Mouse (Mus musculus): Measurements from ENCODE around the gene Trub1. TPM values are rescaled to one million over a fixed set of nuclear protein-coding genes. Genes with fewer than 3 reads are reported as not detected.

The Trub1 gene
- polyA plus RNA-seq (2014; fragmentation: Nextera tagmentation; extraction: Ambion mirVana) = 25.9 and 31.0 TPM in 2 replicates

GRCm38 (mm10) chr19:57452492-57453217 lies at the start of gene Trub1:
Trub1 (plus strand) TSS chr19:57452912.
- Histone ChIP-seq H3K27ac (ENCODE audit: low read length) (peak within 1 kb of the TSS; percentile 35; the same call in 1 of the 2 replicates), H3K36me3 (ENCODE audit: control insufficient read depth, insufficient read depth, low read length) (no peaks in the 10 kb centered on the region), H3K9ac (replicated peaks; ENCODE audit: low read depth, low read length) (peak within 1 kb of the TSS; percentile 63), H3K9me3 (ENCODE audit: control insufficient read depth, low read depth, low read length) (no peaks in the 10 kb centered on the region), H3K4me3 (ENCODE audit: low read depth, low read length) (peak within 1 kb of the TSS; percentile 63), H3K4me1 (ENCODE audit: control insufficient read depth, insufficient read depth, low read length) (peaks cover 9% of the 10 kb centered on the region), H3K4me2 (replicated peaks; ENCODE audit: low read depth, low read length) (peak within 1 kb of the TSS; percentile 72), H3K27me3 (ENCODE audit: control insufficient read depth, insufficient read depth, low read length) (no peaks in the 10 kb centered on the region)
- WGBS = 5% methylated on average over 26 of the region's 26 CpGs
- peak; percentile 93 for ATAC-seq (ENCODE audit: insufficient number of reproducible peaks, insufficient read depth, low FRiP score, low read depth)

- H3K9me3 ChIP-seq (ENCODE audit: control insufficient read depth, low read depth, low read length) = no peaks in the 10 kb centered on the region
- H3K4me2 ChIP-seq (replicated peaks; ENCODE audit: low read depth, low read length) = peak overlapping the region; percentile 22; the same call in 1 of the 2 replicates
- no peaks in the 10 kb centered on the region for H3K27me3 ChIP-seq (ENCODE audit: control insufficient read depth, insufficient read depth, low read length)
- peaks cover 4% of the 10 kb centered on the region; the same call in 1 of the 2 replicates for H3K4me1 ChIP-seq (ENCODE audit: control insufficient read depth, insufficient read depth, low read length)
- H3K27ac ChIP-seq (ENCODE audit: low read length) = no peak overlapping the region
- H3K36me3 ChIP-seq (ENCODE audit: control insufficient read depth, insufficient read depth, low read length) = no peaks in the 10 kb centered on the region
- H3K9ac ChIP-seq (replicated peaks; ENCODE audit: low read depth, low read length) = no peak overlapping the region
- 13% methylated on average over 24 of the region's 24 CpGs for WGBS
- 0 out of 2 replicates have a peak, but pooled peaks have one; percentile 42 for ATAC-seq (ENCODE audit: insufficient number of reproducible peaks, insufficient read depth, low FRiP score, low read depth)
- H3K4me3 ChIP-seq (ENCODE audit: low read depth, low read length) = no peak overlapping the region
Observed at GRCm38 (mm10) chr19:57403700-57404501, 48.8 kb upstream of the Trub1 start.

- Histone ChIP-seq H3K4me1 (ENCODE audit: control insufficient read depth, insufficient read depth, low read length) (peaks cover 4% of the 10 kb centered on the region; the same call in 1 of the 2 replicates), H3K27ac (ENCODE audit: low read length) (no peak overlapping the region), H3K9ac (replicated peaks; ENCODE audit: low read depth, low read length) (no peak overlapping the region), H3K4me3 (ENCODE audit: low read depth, low read length) (no peak overlapping the region), H3K36me3 (ENCODE audit: control insufficient read depth, insufficient read depth, low read length) (no peaks in the 10 kb centered on the region), H3K4me2 (replicated peaks; ENCODE audit: low read depth, low read length) (peak overlapping the region; percentile 22; the same call in 1 of the 2 replicates), H3K27me3 (ENCODE audit: control insufficient read depth, insufficient read depth, low read length) (no peaks in the 10 kb centered on the region), H3K9me3 (ENCODE audit: control insufficient read depth, low read depth, low read length) (no peaks in the 10 kb centered on the region)
- 21% methylated on average over 9 of the region's 9 CpGs for WGBS
- ATAC-seq (ENCODE audit: insufficient number of reproducible peaks, insufficient read depth, low FRiP score, low read depth) = no peak
Observed at GRCm38 (mm10) chr19:57404502-57404848, 48.2 kb upstream of the Trub1 start.

- WGBS = 90% methylated on average over 1 of the region's 1 CpGs
- H3K9ac ChIP-seq (replicated peaks; ENCODE audit: low read depth, low read length) = no peak overlapping the region
- H3K4me3 ChIP-seq (ENCODE audit: low read depth, low read length) = no peak overlapping the region
- peaks cover 9% of the 10 kb centered on the region for H3K4me1 ChIP-seq (ENCODE audit: control insufficient read depth, insufficient read depth, low read length)
- no peak overlapping the region for H3K27ac ChIP-seq (ENCODE audit: low read length)
- H3K4me2 ChIP-seq (replicated peaks; ENCODE audit: low read depth, low read length) = no peak overlapping the region
- no peaks in the 10 kb centered on the region for H3K36me3 ChIP-seq (ENCODE audit: control insufficient read depth, insufficient read depth, low read length)
- no peak for ATAC-seq (ENCODE audit: insufficient number of reproducible peaks, insufficient read depth, low FRiP score, low read depth)
- no peaks in the 10 kb centered on the region for H3K9me3 ChIP-seq (ENCODE audit: control insufficient read depth, low read depth, low read length)
- H3K27me3 ChIP-seq (ENCODE audit: control insufficient read depth, insufficient read depth, low read length) = no peaks in the 10 kb centered on the region
Observed at GRCm38 (mm10) chr19:57407947-57408346, 44.8 kb upstream of the Trub1 start.

GRCm38 (mm10) chr19:57411375-57412196 lies 41.1 kb upstream of the Trub1 start:
- Histone ChIP-seq H3K9ac (replicated peaks; ENCODE audit: low read depth, low read length) (0 out of 2 replicates have a peak overlapping the region, but pooled peaks have one; percentile 21), H3K27ac (ENCODE audit: low read length) (peak overlapping the region; percentile 92), H3K4me1 (ENCODE audit: control insufficient read depth, insufficient read depth, low read length) (peaks cover 12% of the 10 kb centered on the region), H3K27me3 (ENCODE audit: control insufficient read depth, insufficient read depth, low read length) (no peaks in the 10 kb centered on the region), H3K4me2 (replicated peaks; ENCODE audit: low read depth, low read length) (peak overlapping the region; percentile 33), H3K4me3 (ENCODE audit: low read depth, low read length) (no peak overlapping the region), H3K9me3 (ENCODE audit: control insufficient read depth, low read depth, low read length) (no peaks in the 10 kb centered on the region), H3K36me3 (ENCODE audit: control insufficient read depth, insufficient read depth, low read length) (no peaks in the 10 kb centered on the region)
- WGBS = 14% methylated on average over 29 of the region's 29 CpGs
- peak; percentile 78; the same call in 1 of the 2 replicates for ATAC-seq (ENCODE audit: insufficient number of reproducible peaks, insufficient read depth, low FRiP score, low read depth)

- WGBS = 53% methylated on average over 3 of the region's 3 CpGs
- ATAC-seq (ENCODE audit: insufficient number of reproducible peaks, insufficient read depth, low FRiP score, low read depth) = no peak
- H3K27ac ChIP-seq (ENCODE audit: low read length) = no peak overlapping the region
Observed at GRCm38 (mm10) chr19:57413170-57413569, 39.5 kb upstream of the Trub1 start.

GRCm38 (mm10) chr19:57413918-57414317 lies 38.8 kb upstream of the Trub1 start:
- H3K4me3 ChIP-seq (ENCODE audit: low read depth, low read length) = no peak overlapping the region
- ATAC-seq (ENCODE audit: insufficient number of reproducible peaks, insufficient read depth, low FRiP score, low read depth) = no peak
- no peaks in the 10 kb centered on the region for H3K9me3 ChIP-seq (ENCODE audit: control insufficient read depth, low read depth, low read length)
- H3K4me2 ChIP-seq (replicated peaks; ENCODE audit: low read depth, low read length) = no peak overlapping the region
- no peaks in the 10 kb centered on the region for H3K27me3 ChIP-seq (ENCODE audit: control insufficient read depth, insufficient read depth, low read length)
- WGBS = 81% methylated on average over 6 of the region's 6 CpGs
- H3K36me3 ChIP-seq (ENCODE audit: control insufficient read depth, insufficient read depth, low read length) = no peaks in the 10 kb centered on the region
- H3K9ac ChIP-seq (replicated peaks; ENCODE audit: low read depth, low read length) = no peak overlapping the region
- no peak overlapping the region for H3K27ac ChIP-seq (ENCODE audit: low read length)
- H3K4me1 ChIP-seq (ENCODE audit: control insufficient read depth, insufficient read depth, low read length) = peaks cover 12% of the 10 kb centered on the region

More at GRCm38 (mm10) chr19:57413170-57413569, 39.5 kb upstream of the Trub1 start:
- H3K36me3 ChIP-seq (ENCODE audit: control insufficient read depth, insufficient read depth, low read length) = no peaks in the 10 kb centered on the region
- peaks cover 12% of the 10 kb centered on the region for H3K4me1 ChIP-seq (ENCODE audit: control insufficient read depth, insufficient read depth, low read length)
- H3K27me3 ChIP-seq (ENCODE audit: control insufficient read depth, insufficient read depth, low read length) = no peaks in the 10 kb centered on the region
- no peak overlapping the region for H3K4me2 ChIP-seq (replicated peaks; ENCODE audit: low read depth, low read length)
- H3K9me3 ChIP-seq (ENCODE audit: control insufficient read depth, low read depth, low read length) = no peaks in the 10 kb centered on the region
- no peak overlapping the region for H3K4me3 ChIP-seq (ENCODE audit: low read depth, low read length)
- no peak overlapping the region for H3K9ac ChIP-seq (replicated peaks; ENCODE audit: low read depth, low read length)

Data from stomach, embryonic 14.5 days (tissue).